Mouse (Mus musculus) testis, adult 2 months (tissue): ENCODE data around the gene Gm20388. TPM values are rescaled to one million over a fixed set of nuclear protein-coding genes. Genes with fewer than 3 reads are reported as not detected.

Source experiments
- H3K27ac ChIP-seq: fragments of 200-500 bp; 2 replicates; pipeline ENCODE4 v1.5.1; 2012; ENCODE audit warnings: low read depth, low read length; ENCODE audit not compliant: control insufficient read depth, insufficient read depth
- H3K27me3 ChIP-seq: fragments of 200-500 bp; 2 replicates; pipeline ENCODE4 v1.6.1; 2012; ENCODE audit warnings: mild to moderate bottlenecking, low read length, moderate library complexity; ENCODE audit not compliant: control insufficient read depth, insufficient read depth
- H3K36me3 ChIP-seq: fragments of 200-500 bp; 2 replicates; pipeline ENCODE4 v1.6.1; 2012; ENCODE audit warnings: mild to moderate bottlenecking, low read length; ENCODE audit not compliant: control insufficient read depth, insufficient read depth
- H3K4me1 ChIP-seq: fragments of 200-500 bp; 2 replicates; pipeline ENCODE4 v1.6.1; 2012; ENCODE audit warnings: low read length; ENCODE audit not compliant: control insufficient read depth, insufficient read depth
- H3K4me3 ChIP-seq: fragments of 200-500 bp; 2 replicates; pipeline ENCODE4 v1.5.1; 2012; ENCODE audit warnings: low read depth, mild to moderate bottlenecking, low read length, moderate library complexity, mixed read lengths; ENCODE audit not compliant: control insufficient read depth
- CTCF ChIP-seq: fragments of 200-500 bp; IDR thresholded peaks from 2 replicates; pipeline ENCODE4 v1.5.1; 2012; ENCODE audit warnings: low read depth, mild to moderate bottlenecking, inconsistent platforms, low read length, moderate library complexity; ENCODE audit not compliant: control insufficient read depth, insufficient read depth, insufficient replicate concordance
- POLR2A ChIP-seq: fragments of 200-500 bp; IDR thresholded peaks from 2 replicates; pipeline ENCODE4 v1.6.1; 2012; ENCODE audit warnings: low read depth, mild to moderate bottlenecking, inconsistent platforms, low read length, moderate library complexity; ENCODE audit not compliant: control insufficient read depth
- polyA plus RNA-seq: library from polyadenylated mRNA; depleted of rRNA; stranded (reverse); fragments of >200 nt; gene quantifications from 2 replicates; pipeline ENCODE4 v1.2.3, GENCODE M21; 2012

Gm20388 gene
- polyA plus RNA-seq, 1 experiment: 5.6 TPM

DNA sequence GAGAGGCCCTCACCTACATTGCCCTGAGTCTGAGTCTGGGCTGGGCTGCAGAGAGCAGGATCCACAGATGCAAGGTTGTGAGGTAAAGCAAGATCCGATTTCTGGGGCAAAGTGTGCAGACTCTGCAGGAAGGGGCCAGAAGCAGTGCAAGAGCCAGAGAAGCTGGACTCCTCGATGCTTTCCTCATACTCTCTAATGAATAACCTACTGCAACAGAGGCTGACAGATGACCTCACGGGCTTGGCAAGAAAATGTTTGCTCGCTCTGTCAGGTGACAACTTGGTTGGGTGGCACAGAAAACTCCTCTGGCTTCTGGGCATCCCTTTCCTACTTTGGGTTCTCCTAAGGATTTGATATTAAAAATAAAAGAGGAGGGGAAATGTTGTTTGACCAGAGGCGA, 3794.7 kb downstream of the Gm20388 start:
- Histone ChIP-seq H3K4me1 (0 out of 2 replicates have a peak, but pooled peaks cover 2% of the 10 kb centered on the region), H3K36me3 (no peaks in the 10 kb centered on the region), H3K27ac (no peak overlapping the region), H3K27me3 (no peaks in the 10 kb centered on the region), H3K4me3 (no peak overlapping the region)
- no peak for TF ChIP-seq POLR2A
- no peak for TF ChIP-seq CTCF

GRCm38 (mm10) chr8:123707137-123707536, 3796.5 kb downstream of the Gm20388 start:
- TF ChIP-seq CTCF: no peak
- TF ChIP-seq POLR2A: no peak
- no peaks in the 10 kb centered on the region for H3K4me1 ChIP-seq
- H3K36me3 ChIP-seq: no peaks in the 10 kb centered on the region
- no peaks in the 10 kb centered on the region for H3K27me3 ChIP-seq
- no peak overlapping the region for H3K27ac ChIP-seq
- H3K4me3 ChIP-seq: no peak overlapping the region

GRCm38 (mm10) chr8:123708729-123709128, 3798.1 kb downstream of the Gm20388 start:
- Histone ChIP-seq H3K27ac (no peak overlapping the region), H3K36me3 (no peaks in the 10 kb centered on the region), H3K4me1 (no peaks in the 10 kb centered on the region), H3K4me3 (no peak overlapping the region), H3K27me3 (no peaks in the 10 kb centered on the region)
- TF ChIP-seq CTCF (no peak), POLR2A (no peak)

GRCm38 (mm10) chr8:123710335-123710734, 3799.7 kb downstream of the Gm20388 start:
- no peak overlapping the region for H3K27ac ChIP-seq
- no peak for TF ChIP-seq CTCF
- no peak for TF ChIP-seq POLR2A
- no peaks in the 10 kb centered on the region for H3K36me3 ChIP-seq
- no peaks in the 10 kb centered on the region for H3K27me3 ChIP-seq
- peaks cover under 1% of the 10 kb centered on the region for H3K4me1 ChIP-seq
- no peak overlapping the region for H3K4me3 ChIP-seq

GRCm38 (mm10) chr8:123714451-123714850, 3803.8 kb downstream of the Gm20388 start:
- Histone ChIP-seq H3K4me3 (no peak overlapping the region), H3K27me3 (no peaks in the 10 kb centered on the region), H3K4me1 (peaks cover 7% of the 10 kb centered on the region), H3K36me3 (no peaks in the 10 kb centered on the region), H3K27ac (no peak overlapping the region)
- TF ChIP-seq POLR2A (no peak), CTCF (no peak)

DNA sequence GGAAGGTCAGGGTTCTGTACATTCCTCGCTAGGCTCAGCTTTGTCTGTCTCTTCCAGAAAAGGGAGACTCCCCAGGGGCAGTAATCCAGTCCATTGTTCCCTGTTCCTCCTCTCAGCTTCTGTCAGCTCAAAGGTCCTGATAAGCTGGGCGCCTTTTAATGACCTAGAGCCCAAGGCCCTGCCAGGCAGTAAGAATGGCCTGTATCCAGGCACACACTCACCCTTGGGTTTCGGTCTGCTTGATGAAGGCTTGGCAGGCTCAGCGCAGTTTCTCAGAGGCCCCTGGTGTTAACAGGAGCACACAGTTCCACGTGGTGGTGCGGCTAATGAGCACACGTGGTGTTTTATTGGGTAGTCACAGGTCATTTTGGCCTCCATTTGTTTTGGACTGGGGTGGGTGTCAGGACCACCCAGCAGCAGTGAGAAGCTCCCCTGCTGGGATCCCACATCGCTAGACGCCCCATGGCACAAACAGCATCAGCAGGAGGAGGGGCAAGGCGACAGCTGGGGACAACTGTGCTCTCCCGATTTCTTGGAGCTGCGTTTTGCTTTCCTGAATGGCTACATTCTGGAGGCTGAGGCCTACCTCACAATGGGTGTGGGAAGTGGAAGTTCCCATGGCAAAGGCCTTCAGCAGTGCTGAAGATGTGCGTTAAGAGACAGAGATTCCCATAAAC, 3805.4 kb downstream of the Gm20388 start:
- Histone ChIP-seq H3K27ac (no peak overlapping the region), H3K27me3 (no peaks in the 10 kb centered on the region), H3K36me3 (no peaks in the 10 kb centered on the region), H3K4me1 (peaks cover 7% of the 10 kb centered on the region), H3K4me3 (no peak overlapping the region)
- TF ChIP-seq CTCF: no peak
- no peak for TF ChIP-seq POLR2A

DNA sequence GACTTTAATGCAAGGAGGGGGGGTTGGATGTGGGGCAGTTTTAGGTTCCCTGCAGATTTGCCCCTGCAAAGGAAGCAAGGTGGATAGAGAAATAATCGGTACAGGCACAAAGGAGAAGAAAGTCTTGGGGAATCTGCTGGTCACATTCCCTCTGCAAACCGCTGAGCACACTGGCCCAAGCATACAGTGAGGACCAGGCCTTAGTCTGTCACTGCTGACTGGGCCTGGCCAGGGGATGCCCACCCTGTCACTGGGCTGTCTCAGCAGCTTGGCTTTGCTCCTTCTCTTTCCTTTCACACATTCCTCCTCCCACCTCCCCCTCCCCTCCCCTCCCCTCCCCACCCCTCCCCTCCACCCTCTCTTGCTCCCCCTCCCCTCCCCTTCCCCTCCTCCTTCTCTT, 3806.5 kb downstream of the Gm20388 start:
- no peak overlapping the region for H3K4me3 ChIP-seq
- H3K4me1 ChIP-seq: peaks cover 7% of the 10 kb centered on the region
- H3K27ac ChIP-seq: no peak overlapping the region
- no peaks in the 10 kb centered on the region for H3K27me3 ChIP-seq
- TF ChIP-seq CTCF (no peak), POLR2A (no peak)
- H3K36me3 ChIP-seq: no peaks in the 10 kb centered on the region
